Mouse (Mus musculus): ENCODE measurements at regions not wholly inside any gene's neighbourhood (a gene's known extent, or its start where the extent isn't known, plus 50 kb on each side); places are given as distances from the start of the nearest gene placed in this dataset.
"Not testable (repeated sequence)": the region's sequence is repeated elsewhere in the genome, so short reads cannot be mapped to it uniquely, and the experiment has no call there.

GRCm38 (mm10) chr6:112564119-112564518, 74.4 kb upstream of the Oxtr start:
- not testable (repeated sequence) for DNase-seq

- DNase-seq, result not testable (repeated sequence)
These were observed 73.9 kb upstream of the Oxtr start for GRCm38 (mm10) chr6:112563659-112564058.

- no peak for DNase-seq
These were observed 72.3 kb upstream of the Oxtr start for GRCm38 (mm10) chr6:112562039-112562438.

GRCm38 (mm10) chr6:112561568-112561967, 71.8 kb upstream of the Oxtr start:
- no peak for DNase-seq

- no peak for DNase-seq
These were observed 69.8 kb upstream of the Oxtr start for GRCm38 (mm10) chr6:112559549-112559948.

GRCm38 (mm10) chr6:112557516-112557915, 67.8 kb upstream of the Oxtr start:
- no peak for DNase-seq

GRCm38 (mm10) chr6:112556401-112557165, 66.8 kb upstream of the Oxtr start:
- no peak for DNase-seq

- DNase-seq, result no peak
These were observed 64.3 kb upstream of the Oxtr start for GRCm38 (mm10) chr6:112554091-112554490.

- DNase-seq, result no peak
These were observed 63.6 kb upstream of the Oxtr start for GRCm38 (mm10) chr6:112553231-112553920.

- DNase-seq, result peak in 1 of 2 experiments; percentile 18
These were observed 62.8 kb upstream of the Oxtr start for GRCm38 (mm10) chr6:112552560-112552959.

- no peak for DNase-seq
These were observed 61.6 kb upstream of the Oxtr start for GRCm38 (mm10) chr6:112551298-112551697.

- no peak for DNase-seq
These were observed 57.5 kb upstream of the Oxtr start for GRCm38 (mm10) chr6:112547251-112547650.

GRCm38 (mm10) chr6:112546033-112546432, 56.3 kb upstream of the Oxtr start:
- DNase-seq, result no peak

- no peak for DNase-seq
These were observed 54.6 kb upstream of the Oxtr start for GRCm38 (mm10) chr6:112544315-112544714.

GRCm38 (mm10) chr6:112542692-112543091, 52.9 kb upstream of the Oxtr start:
- no peak for DNase-seq
